Mouse (Mus musculus) thymus, adult 18-20 months (tissue): ENCODE data around the gene Gm8897.
"Not testable (repeated sequence)": the region's sequence is repeated elsewhere in the genome, so short reads cannot be mapped to it uniquely, and the experiment has no call there.

Experiments used
- DNase-seq, 2 experiments: peaks; one replicate each; pipeline ENCODE4 v3.0.0; 2022; ENCODE audit warnings: mixed read lengths in 2 of 2

Gene Gm8897

GRCm38 (mm10) chr5:11416118-11416517, at the start of gene Gm8897:
Gene Gm8897, plus strand, starts transcription at chr5:11416418.
- not testable (repeated sequence) for DNase-seq

GRCm38 (mm10) chr5:11416691-11417090, 473 bp downstream of the Gm8897 start:
- not testable (repeated sequence) for DNase-seq
